Mouse (Mus musculus) bone marrow, adult 2 months (tissue): ENCODE data around the gene Evi5. TPM values are rescaled to one million over a fixed set of nuclear protein-coding genes. Genes with fewer than 3 reads are reported as not detected.

Experiments used
- H3K27ac ChIP-seq: fragments of 200-500 bp; 2 replicates; pipeline ENCODE4 v1.5.1; 2012; ENCODE audit warnings: low read depth, mild to moderate bottlenecking, control low read depth, inconsistent platforms, low read length; ENCODE audit not compliant: control insufficient read depth, poor library complexity, insufficient read depth
- H3K4me1 ChIP-seq: fragments of 200-500 bp; 2 replicates; pipeline ENCODE4 v1.6.1; 2011; ENCODE audit warnings: low read length; ENCODE audit not compliant: control insufficient read depth, insufficient read depth
- H3K4me3 ChIP-seq: fragments of 200-500 bp; replicated peaks from 2 replicates; pipeline ENCODE3; 2011; ENCODE audit warnings: mild to moderate bottlenecking, low read depth, low read length, control low read depth; ENCODE audit not compliant: control insufficient read depth
- CTCF ChIP-seq: fragments of 200-500 bp; IDR thresholded peaks from 2 replicates; pipeline ENCODE4 v1.5.1; 2011; ENCODE audit warnings: low read length, control low read depth; ENCODE audit not compliant: control insufficient read depth, insufficient read depth
- POLR2A ChIP-seq: fragments of 200-500 bp; IDR thresholded peaks from 2 replicates; pipeline ENCODE4 v1.6.1; 2011; ENCODE audit warnings: low read depth, mild to moderate bottlenecking, control low read depth, low read length, borderline replicate concordance; ENCODE audit not compliant: control insufficient read depth
- WGBS: fragments of 180-500 bp; shearing (Covaris S2); methylation state at CpG from one replicate; pipeline ENCODE4 v1.1.7; 2018; 5-methylcytosine and 5-hydroxymethylcytosine counted together
- polyA plus RNA-seq: library from polyadenylated mRNA; stranded (reverse); fragments of >200 nt; gene quantifications from 2 replicates; pipeline ENCODE4 v1.2.4, GENCODE M21; 2011; ENCODE audit warnings: low replicate concordance; ENCODE audit not compliant: missing spikeins, insufficient read depth, insufficient read length

Evi5 gene
- polyA plus RNA-seq, 1 experiment: 48.1 TPM

DNA sequence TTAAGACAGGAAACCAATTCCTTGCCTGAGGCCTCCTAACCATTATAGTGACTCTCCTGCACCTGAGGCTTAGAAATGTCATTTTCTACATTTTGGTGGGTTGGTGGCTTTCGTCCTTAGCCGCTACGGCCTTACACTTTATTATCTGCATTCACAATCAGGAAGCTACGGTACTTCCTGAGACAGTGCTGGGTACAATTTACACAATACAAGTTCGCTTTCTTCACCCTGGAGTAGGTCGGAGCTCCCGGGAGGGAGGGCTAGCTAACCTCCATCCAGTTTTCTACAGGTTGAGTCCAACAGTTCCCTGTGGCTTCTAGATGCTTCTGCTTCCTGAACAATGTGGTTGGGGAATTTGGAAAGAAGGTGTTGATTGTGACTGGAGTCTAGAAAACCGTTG is 176.0 kb downstream of the Evi5 start:
- H3K4me1 ChIP-seq: peaks cover 4% of the 10 kb centered on the region
- no peak overlapping the region for H3K4me3 ChIP-seq
- no peak for TF ChIP-seq POLR2A
- no peak for TF ChIP-seq CTCF
- WGBS: 8% methylated on average over 8 of the region's 8 CpGs
- H3K27ac ChIP-seq: peak overlapping the region; percentile 89

DNA sequence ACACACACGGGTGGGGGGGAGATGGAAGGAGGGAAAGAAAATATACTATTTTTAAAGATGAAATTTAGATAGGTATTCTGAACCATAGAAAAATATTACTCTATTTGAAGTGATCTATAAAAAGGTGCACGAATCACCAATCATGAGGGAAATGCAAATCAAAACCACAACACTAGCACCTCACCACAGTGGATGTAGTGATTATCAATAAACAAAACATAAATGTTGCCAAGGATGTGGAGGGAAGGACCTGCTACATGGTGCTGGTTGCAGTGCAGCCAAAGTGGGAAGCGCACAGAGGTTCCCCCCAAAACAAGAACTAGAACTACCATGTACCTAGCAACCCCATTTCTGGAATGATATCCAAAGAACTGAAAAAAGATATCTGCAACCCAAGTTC is 179.9 kb downstream of the Evi5 start:
- H3K27ac ChIP-seq: no peak overlapping the region
- no peak overlapping the region for H3K4me3 ChIP-seq
- TF ChIP-seq CTCF (no peak), POLR2A (no peak)
- H3K4me1 ChIP-seq: peaks cover 1% of the 10 kb centered on the region
- WGBS: 74% methylated on average over 3 of the region's 3 CpGs

Other genes with a start within 250 kb of the Evi5 start
- gene Gfi1, start 149.1 kb downstream of the Evi5 start, polyA plus RNA-seq: 9.0 and 21.1 TPM in 2 replicates
- not detected in 2 replicates for gene Ube2d2b, start 45.0 kb downstream of the Evi5 start, polyA plus RNA-seq
- 31.5 and 104 TPM in 2 replicates for gene Rpl5, start 25.4 kb upstream of the Evi5 start, polyA plus RNA-seq
- 13.5 and 14.2 TPM in 2 replicates for gene Fam69a, start 112.0 kb upstream of the Evi5 start, polyA plus RNA-seq
- 15.4 and 30.0 TPM in 2 replicates for gene Mtf2, start 190.6 kb upstream of the Evi5 start, polyA plus RNA-seq